Mouse (Mus musculus) lung, adult 2 months (tissue): Measurements from ENCODE around the gene Birc6.

Source experiments
- CTCF ChIP-seq: fragments of 200-500 bp; IDR thresholded peaks from 2 replicates; pipeline ENCODE4 v1.5.1; 2011; ENCODE audit warnings: mild to moderate bottlenecking, low read length, control low read depth; ENCODE audit not compliant: insufficient read depth
- POLR2A ChIP-seq: fragments of 200-500 bp; IDR thresholded peaks from 2 replicates; pipeline ENCODE4 v1.6.1; 2011; ENCODE audit warnings: low read depth, mild to moderate bottlenecking, control low read depth, low read length, borderline replicate concordance; ENCODE audit errors: extremely low read depth

DNA sequence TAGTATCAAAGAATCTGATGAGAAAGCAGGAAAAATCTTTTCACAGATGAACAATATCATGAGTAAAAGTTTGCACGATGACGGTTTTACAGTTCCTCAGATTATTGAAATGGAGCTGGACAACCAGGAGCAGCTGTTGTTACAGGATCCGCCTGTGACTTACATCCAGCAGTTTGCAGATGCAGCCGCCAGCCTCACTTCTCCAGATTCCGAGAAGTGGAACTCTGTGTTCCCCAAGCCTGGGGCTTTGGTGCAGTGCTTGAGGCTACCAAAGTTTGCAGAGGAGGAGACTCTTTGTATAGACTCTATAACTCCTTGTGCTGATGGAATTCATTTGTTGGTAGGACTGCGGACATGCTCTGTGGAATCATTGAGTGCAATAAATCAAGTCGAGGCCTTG lies 51.5 kb downstream of the Birc6 start:
- TF ChIP-seq CTCF = no peak
- no peak for TF ChIP-seq POLR2A
